Mouse (Mus musculus): ENCODE results near the gene Fancd2.

GRCm38 (mm10) chr6:113614997-113615396, 83.5 kb downstream of the Fancd2 start:
- TF ChIP-seq POLR2AphosphoS2 (IDR thresholded peaks at IDR 0.05; ENCODE audit: low read length), result no peak
- TF ChIP-seq CTCF (IDR thresholded peaks at IDR 0.05 in 2 of 3, conservative IDR thresholded peaks at IDR 0.05 in 1 of 3; ENCODE audit: control insufficient read depth in 1 of 3, insufficient read depth in 1 of 3, low read depth in 2 of 3, low read length in 3 of 3, poor library complexity in 1 of 3, severe bottlenecking in 1 of 3), result no peak
- TF ChIP-seq CHD2 (IDR thresholded peaks at IDR 0.05; ENCODE audit: low read length), result no peak
- no peak for TF ChIP-seq SIN3A (IDR thresholded peaks at IDR 0.05; ENCODE audit: low read length)
- TF ChIP-seq USF1 (IDR thresholded peaks at IDR 0.05; ENCODE audit: low read depth, low read length), result no peak
- no peak for TF ChIP-seq MXI1 (IDR thresholded peaks at IDR 0.05; ENCODE audit: low read depth, low read length)
